Mouse (Mus musculus): Measurements from ENCODE around the gene Snrpn. TPM values are rescaled to one million over a fixed set of nuclear protein-coding genes. Genes with fewer than 3 reads are reported as not detected.
"Not testable (repeated sequence)": the region's sequence is repeated elsewhere in the genome, so short reads cannot be mapped to it uniquely, and the experiment has no call there.

The Snrpn gene
- 7.7 and 8.9 TPM in 2 replicates for polyA plus RNA-seq (2012; rRNA removed)

GRCm38 (mm10) chr7:60139742-60140480, at the start of gene Snrpn:
Snrpn (minus strand) TSS chr7:60140219.
- H3K36me3 ChIP-seq (ENCODE audit: control insufficient read depth, insufficient read depth, low read length), result no peaks in the 10 kb centered on the region

GRCm38 (mm10) chr7:60170250-60171185, 30.5 kb upstream of the Snrpn start:
- TF ChIP-seq POLR2A (IDR thresholded peaks at IDR 0.05; ENCODE audit: control insufficient read depth, low read depth, low read length) (no peak), CTCF (IDR thresholded peaks at IDR 0.05; ENCODE audit: control insufficient read depth, insufficient read depth, insufficient replicate concordance, low read depth, low read length) (no peak)
- Histone ChIP-seq H3K27ac (ENCODE audit: control insufficient read depth, insufficient read depth, low read depth, low read length) (no peak overlapping the region), H3K36me3 (ENCODE audit: control insufficient read depth, insufficient read depth, low read length) (no peaks in the 10 kb centered on the region), H3K27me3 (ENCODE audit: control insufficient read depth, insufficient read depth, low read length) (no peaks in the 10 kb centered on the region), H3K4me3 (ENCODE audit: control insufficient read depth, low read depth, low read length) (no peak overlapping the region), H3K4me1 (ENCODE audit: control insufficient read depth, insufficient read depth, low read length) (no peaks in the 10 kb centered on the region)

More at GRCm38 (mm10) chr7:60139742-60140480, at the start of gene Snrpn:
- Histone ChIP-seq H3K27me3 (ENCODE audit: control insufficient read depth, insufficient read depth, low read length) (no peaks in the 10 kb centered on the region), H3K4me1 (ENCODE audit: control insufficient read depth, insufficient read depth, low read length) (no peaks in the 10 kb centered on the region), H3K27ac (ENCODE audit: control insufficient read depth, insufficient read depth, low read depth, low read length) (no peak within 1 kb of the TSS), H3K4me3 (ENCODE audit: control insufficient read depth, low read depth, low read length) (no peak within 1 kb of the TSS)
- TF ChIP-seq CTCF (IDR thresholded peaks at IDR 0.05; ENCODE audit: control insufficient read depth, insufficient read depth, insufficient replicate concordance, low read depth, low read length) (no peak), POLR2A (IDR thresholded peaks at IDR 0.05; ENCODE audit: control insufficient read depth, low read depth, low read length) (no peak)

- Histone ChIP-seq H3K27ac (ENCODE audit: control insufficient read depth, insufficient read depth, low read depth, low read length) (no peak overlapping the region), H3K4me1 (ENCODE audit: control insufficient read depth, insufficient read depth, low read length) (no peaks in the 10 kb centered on the region), H3K36me3 (ENCODE audit: control insufficient read depth, insufficient read depth, low read length) (no peaks in the 10 kb centered on the region), H3K4me3 (ENCODE audit: control insufficient read depth, low read depth, low read length) (no peak overlapping the region), H3K27me3 (ENCODE audit: control insufficient read depth, insufficient read depth, low read length) (no peaks in the 10 kb centered on the region)
- no peak for TF ChIP-seq CTCF (IDR thresholded peaks at IDR 0.05; ENCODE audit: control insufficient read depth, insufficient read depth, insufficient replicate concordance, low read depth, low read length)
- no peak for TF ChIP-seq POLR2A (IDR thresholded peaks at IDR 0.05; ENCODE audit: control insufficient read depth, low read depth, low read length)
Measured at GRCm38 (mm10) chr7:60125332-60125731, 14.7 kb downstream of the Snrpn start.

- not testable (repeated sequence) for H3K27ac ChIP-seq (ENCODE audit: control insufficient read depth, insufficient read depth, low read depth, low read length); H3K36me3 ChIP-seq (ENCODE audit: control insufficient read depth, insufficient read depth, low read length); H3K4me1 ChIP-seq (ENCODE audit: control insufficient read depth, insufficient read depth, low read length); H3K4me3 ChIP-seq (ENCODE audit: control insufficient read depth, low read depth, low read length); H3K27me3 ChIP-seq (ENCODE audit: control insufficient read depth, insufficient read depth, low read length)
Measured at GRCm38 (mm10) chr7:60123086-60123624, 16.9 kb downstream of the Snrpn start.

GRCm38 (mm10) chr7:60122434-60123085, 17.5 kb downstream of the Snrpn start:
- no peaks in the 10 kb centered on the region for H3K4me1 ChIP-seq (ENCODE audit: control insufficient read depth, insufficient read depth, low read length)
- TF ChIP-seq CTCF (IDR thresholded peaks at IDR 0.05; ENCODE audit: control insufficient read depth, insufficient read depth, insufficient replicate concordance, low read depth, low read length) (no peak), POLR2A (IDR thresholded peaks at IDR 0.05; ENCODE audit: control insufficient read depth, low read depth, low read length) (no peak)

GRCm38 (mm10) chr7:60097154-60097859, 42.7 kb downstream of the Snrpn start:
- Histone ChIP-seq H3K4me3 (ENCODE audit: control insufficient read depth, low read depth, low read length) (no peak overlapping the region), H3K4me1 (ENCODE audit: control insufficient read depth, insufficient read depth, low read length) (no peaks in the 10 kb centered on the region), H3K36me3 (ENCODE audit: control insufficient read depth, insufficient read depth, low read length) (no peaks in the 10 kb centered on the region), H3K27me3 (ENCODE audit: control insufficient read depth, insufficient read depth, low read length) (no peaks in the 10 kb centered on the region), H3K27ac (ENCODE audit: control insufficient read depth, insufficient read depth, low read depth, low read length) (no peak overlapping the region)
- TF ChIP-seq POLR2A (IDR thresholded peaks at IDR 0.05; ENCODE audit: control insufficient read depth, low read depth, low read length) (no peak), CTCF (IDR thresholded peaks at IDR 0.05; ENCODE audit: control insufficient read depth, insufficient read depth, insufficient replicate concordance, low read depth, low read length) (no peak)

More at GRCm38 (mm10) chr7:60122434-60123085, 17.5 kb downstream of the Snrpn start:
- no peaks in the 10 kb centered on the region for H3K27me3 ChIP-seq (ENCODE audit: control insufficient read depth, insufficient read depth, low read length)
- no peak overlapping the region for H3K4me3 ChIP-seq (ENCODE audit: control insufficient read depth, low read depth, low read length)
- no peaks in the 10 kb centered on the region for H3K36me3 ChIP-seq (ENCODE audit: control insufficient read depth, insufficient read depth, low read length)
- H3K27ac ChIP-seq (ENCODE audit: control insufficient read depth, insufficient read depth, low read depth, low read length), result no peak overlapping the region
